Mouse (Mus musculus) cerebellum, adult (tissue): ENCODE data around the gene Ppp1r10.
"Not testable (repeated sequence)": the region's sequence is repeated elsewhere in the genome, so short reads cannot be mapped to it uniquely, and the experiment has no call there.

Source experiments
- ATAC-seq: cut with Nextera tagmentation; 2 replicates; pipeline ENCODE4 v1.9.2; 2017; ENCODE audit warnings: mild to moderate bottlenecking, moderate library complexity, mixed read lengths; ENCODE audit not compliant: insufficient number of reproducible peaks, low FRiP score, low TSS enrichment

Gene Ppp1r10

GRCm38 (mm10) chr17:35921710-35922109 is 5.5 kb downstream of the Ppp1r10 start:
- ATAC-seq: no peak

GRCm38 (mm10) chr17:35922566-35922965 is 6.3 kb downstream of the Ppp1r10 start:
- no peak for ATAC-seq

GRCm38 (mm10) chr17:35923281-35923680 is 7.0 kb downstream of the Ppp1r10 start:
- no peak for ATAC-seq

- ATAC-seq: no peak
These were observed 11.2 kb downstream of the Ppp1r10 start for GRCm38 (mm10) chr17:35927471-35927870.

- no peak for ATAC-seq
These were observed 13.3 kb downstream of the Ppp1r10 start for GRCm38 (mm10) chr17:35929534-35929933.

- no peak; the same call in 1 of the 2 replicates for ATAC-seq
These were observed 14.4 kb downstream of the Ppp1r10 start for GRCm38 (mm10) chr17:35930627-35931026.

GRCm38 (mm10) chr17:35932608-35933007 is 16.4 kb downstream of the Ppp1r10 start:
- ATAC-seq: no peak

GRCm38 (mm10) chr17:35935763-35936162 is 19.5 kb downstream of the Ppp1r10 start:
- ATAC-seq: peak; percentile 56; the same call in 1 of the 2 replicates

GRCm38 (mm10) chr17:35937700-35938348 is 21.6 kb downstream of the Ppp1r10 start:
- no peak; the same call in 1 of the 2 replicates for ATAC-seq

GRCm38 (mm10) chr17:35939108-35939507 is 22.9 kb downstream of the Ppp1r10 start:
- ATAC-seq: no peak

GRCm38 (mm10) chr17:35939941-35940340 is 23.7 kb downstream of the Ppp1r10 start:
- ATAC-seq: no peak

- not testable (repeated sequence) for ATAC-seq
These were observed 34.7 kb downstream of the Ppp1r10 start for GRCm38 (mm10) chr17:35950946-35951345.

GRCm38 (mm10) chr17:35952559-35952958 is 36.3 kb downstream of the Ppp1r10 start:
- not testable (repeated sequence) for ATAC-seq

- no peak for ATAC-seq
These were observed 38.4 kb downstream of the Ppp1r10 start for GRCm38 (mm10) chr17:35954665-35955064.

GRCm38 (mm10) chr17:35958533-35959223 is 42.4 kb downstream of the Ppp1r10 start:
- no peak for ATAC-seq

GRCm38 (mm10) chr17:35963279-35963678 is 47.0 kb downstream of the Ppp1r10 start:
- no peak for ATAC-seq

GRCm38 (mm10) chr17:35967621-35968020 is 51.4 kb downstream of the Ppp1r10 start:
- no peak for ATAC-seq

GRCm38 (mm10) chr17:35969418-35970389 is 53.5 kb downstream of the Ppp1r10 start, which contains the start of gene Abcf1:
TSS of gene Abcf1 (minus strand) at chr17:35969761.
- ATAC-seq: peak; percentile 89

- no peak for ATAC-seq
These were observed 55.9 kb downstream of the Ppp1r10 start for GRCm38 (mm10) chr17:35972131-35972530.

GRCm38 (mm10) chr17:35978811-35979400 is 62.7 kb downstream of the Ppp1r10 start:
- ATAC-seq: peak; percentile 54
